Mouse (Mus musculus): ENCODE data around the gene Tarsl2. TPM values are rescaled to one million over a fixed set of nuclear protein-coding genes. Genes with fewer than 3 reads are reported as not detected.

The Tarsl2 gene
- total RNA-seq, 2 experiments from 2014 or later, result 36.0 to 73.2 TPM

- no peak for ATAC-seq (replicated peaks; ENCODE audit: low FRiP score, low TSS enrichment, poor library complexity, severe bottlenecking)
Observed at GRCm38 (mm10) chr7:65713782-65714181, 69.1 kb downstream of the Tarsl2 start.

GRCm38 (mm10) chr7:65714304-65714703 is 69.6 kb downstream of the Tarsl2 start:
- no peak for ATAC-seq (replicated peaks; ENCODE audit: low FRiP score, low TSS enrichment, poor library complexity, severe bottlenecking)

DNA sequence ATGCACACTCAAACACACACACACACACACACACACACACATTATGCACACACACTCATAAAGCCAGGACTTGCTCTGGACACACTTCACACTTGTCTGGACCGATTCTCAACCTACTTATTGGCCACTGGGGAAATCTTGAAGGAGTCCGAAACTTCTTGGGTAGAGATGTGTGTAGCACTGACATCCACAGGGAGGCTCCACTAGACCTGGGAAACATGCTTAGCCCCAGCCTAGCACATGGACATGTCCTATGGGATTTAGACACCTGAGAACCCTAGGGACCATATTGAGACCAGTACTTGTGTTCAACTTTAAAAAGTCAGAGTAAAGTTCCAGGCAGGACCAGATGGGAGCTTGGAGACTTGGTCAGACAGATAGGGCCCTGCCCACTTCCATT is 89.3 kb downstream of the Tarsl2 start:
- ATAC-seq (replicated peaks; ENCODE audit: low FRiP score, low TSS enrichment, poor library complexity, severe bottlenecking), result no peak

DNA sequence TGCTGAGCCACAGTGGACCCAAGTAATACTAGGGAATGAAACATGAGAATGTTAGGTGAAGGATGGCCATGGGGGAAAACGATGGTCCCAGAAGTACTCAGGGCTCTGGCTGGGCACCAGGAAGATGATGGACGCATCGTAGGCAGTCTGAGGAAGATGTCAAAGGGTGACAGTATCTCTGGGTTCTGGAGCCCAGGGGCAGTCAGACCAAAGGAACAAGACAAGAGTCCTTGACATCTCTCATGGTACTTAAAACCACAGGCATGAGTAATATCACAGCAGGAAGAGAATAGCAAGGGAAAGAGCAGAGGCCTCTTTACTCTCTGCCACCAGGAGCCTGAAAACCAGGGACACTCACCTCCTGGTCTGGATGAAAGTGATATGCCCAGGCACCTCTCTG is 90.6 kb downstream of the Tarsl2 start:
- ATAC-seq (replicated peaks; ENCODE audit: low FRiP score, low TSS enrichment, poor library complexity, severe bottlenecking), result no peak

- no peak for ATAC-seq (replicated peaks; ENCODE audit: low FRiP score, low TSS enrichment, poor library complexity, severe bottlenecking)
Observed at GRCm38 (mm10) chr7:65737286-65738040, 92.8 kb downstream of the Tarsl2 start.

Other genes with a start within 250 kb of the Tarsl2 start
- gene Tjp1, start 117.1 kb upstream of the Tarsl2 start, total RNA-seq (2014; fragmentation: Nextera tagmentation), result 14.2 and 18.5 TPM in 2 replicates
- 16.9 and 17.0 TPM in 2 replicates for gene Tjp1, start 117.1 kb upstream of the Tarsl2 start, total RNA-seq (2017)
- 42.3 and 47.2 TPM in 2 replicates for gene Tm2d3, start 46.3 kb downstream of the Tarsl2 start, total RNA-seq (2014; fragmentation: Nextera tagmentation)
- gene Tm2d3, start 46.3 kb downstream of the Tarsl2 start, total RNA-seq (2017), result 25.6 and 64.9 TPM in 2 replicates
- gene Pcsk6, start 216.8 kb downstream of the Tarsl2 start, total RNA-seq (2014; fragmentation: Nextera tagmentation), result 0.26 TPM in 1 of 2 replicates, not detected in the other
- gene Pcsk6, start 216.8 kb downstream of the Tarsl2 start, total RNA-seq (2017), result 0.38 TPM in 1 of 2 replicates, not detected in the other